ENCODE assay signal across 18 mouse cellular contexts in the genomic region with DNA sequence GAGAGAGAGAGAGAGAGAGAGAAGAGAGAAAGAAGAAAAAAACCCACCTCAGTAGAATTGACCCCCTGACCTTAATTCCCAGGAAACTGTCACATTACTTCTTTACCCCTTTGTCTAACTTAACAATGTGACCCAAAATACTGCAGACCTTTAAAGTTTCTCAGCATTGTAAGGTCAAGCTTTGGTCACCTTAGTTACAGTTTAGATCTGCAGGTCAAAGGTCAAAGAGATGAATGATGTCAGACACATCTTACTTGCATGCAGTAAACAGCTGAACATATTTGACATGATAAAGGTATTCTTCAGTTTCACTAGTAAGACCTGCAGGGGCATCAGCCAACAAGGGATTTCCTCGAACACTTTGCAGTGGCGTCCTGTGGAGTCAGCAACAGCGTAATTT. TPM values are rescaled to one million over a fixed set of nuclear protein-coding genes. Genes with fewer than 3 reads are reported as not detected.
A peak's percentile ranks its signal among the peaks of the same experiment; 100 is the strongest.
DNase-seq lines count a peak whose midpoint lies in the region; ATAC-seq lines count a peak whose summit lies in the region.
"Had no signal": no experiment of that assay in that cellular context is flagged by ENCODE, and none has a peak within 500 bp of the region (broad histone marks: within the 10 kb centered on the region; RNA-seq: fewer than 3 reads in every experiment).

No protein-coding gene starts in this region.

- H3K9ac ChIP-seq in hindbrain, embryonic 14.5 days = no peak overlapping the region
- H3K9ac ChIP-seq in midbrain, embryonic 13.5 days (replicated peaks) = no peak overlapping the region
- H3K9ac ChIP-seq: limb, embryonic 15.5 days had no signal

- 3% methylated on average over 3 of the region's 3 CpGs for WGBS in hindbrain, embryonic 10.5 days
- 11% methylated on average over 3 of the region's 3 CpGs for WGBS in hindbrain, embryonic 14.5 days
- 10% methylated on average over 3 of the region's 3 CpGs for WGBS in midbrain, embryonic 13.5 days

- no peak overlapping the region for H3K27ac ChIP-seq in hindbrain, embryonic 10.5 days
- H3K27ac ChIP-seq in hindbrain, embryonic 14.5 days = no peak overlapping the region
- H3K27ac ChIP-seq in midbrain, embryonic 13.5 days = no peak overlapping the region
- H3K27ac ChIP-seq: limb, embryonic 15.5 days had no signal

- DNase-seq in hindbrain, embryonic 10.5 days (ENCODE audit: low spot score) = peak; percentile 22
- no peak for DNase-seq in hindbrain, embryonic 14.5 days (ENCODE audit: low spot score)
- DNase-seq in ES-CJ7 (ENCODE audit: low read depth, low spot score) = peak; percentile 2
- DNase-seq in embryo, embryonic 10.5 days (ENCODE audit: low spot score) = peak; percentile 75
- DNase-seq in heart, postnatal 4 days = no peak
- no peak for DNase-seq in right cerebral cortex, postnatal 36 days (ENCODE audit: low spot score in 2 of 2)
- DNase-seq: adrenal gland, postnatal 36 days; B cell, adult 2 months; cerebellum, adult 9-11 months; heart, postnatal 14 days; kidney, postnatal 25 days; lung, adult 18-20 months; thymus, adult 2 months had no signal

- no peak for ATAC-seq in hindbrain, embryonic 14.5 days (ENCODE audit: low FRiP score)
- ATAC-seq in midbrain, embryonic 13.5 days = peak; percentile 41; the same call in 1 of the 2 replicates
- ATAC-seq: hindbrain, embryonic 16.5 days; intestine, postnatal 0 days had no signal

- no peak overlapping the region for H3K4me3 ChIP-seq in hindbrain, embryonic 10.5 days
- H3K4me3 ChIP-seq in hindbrain, embryonic 14.5 days (replicated peaks; ENCODE audit: low read length) = no peak overlapping the region
- H3K4me3 ChIP-seq in midbrain, embryonic 13.5 days (replicated peaks) = no peak overlapping the region
- H3K4me3 ChIP-seq: limb, embryonic 15.5 days had no signal

- no peaks in the 10 kb centered on the region for H3K36me3 ChIP-seq in hindbrain, embryonic 10.5 days
- no peaks in the 10 kb centered on the region for H3K36me3 ChIP-seq in hindbrain, embryonic 14.5 days (replicated peaks; ENCODE audit: control insufficient read depth, insufficient read depth)
- no peaks in the 10 kb centered on the region for H3K36me3 ChIP-seq in midbrain, embryonic 13.5 days
- H3K36me3 ChIP-seq: limb, embryonic 15.5 days had no signal

- H3K4me1 ChIP-seq in hindbrain, embryonic 10.5 days (replicated peaks) = peaks cover 31% of the 10 kb centered on the region
- peaks cover 13% of the 10 kb centered on the region for H3K4me1 ChIP-seq in hindbrain, embryonic 14.5 days (replicated peaks; ENCODE audit: control insufficient read depth, insufficient read depth, low read length)
- H3K4me1 ChIP-seq in midbrain, embryonic 13.5 days (replicated peaks) = peaks cover 25% of the 10 kb centered on the region

- no peak overlapping the region for H3K4me2 ChIP-seq in hindbrain, embryonic 14.5 days (replicated peaks)
- no peak overlapping the region for H3K4me2 ChIP-seq in midbrain, embryonic 13.5 days (replicated peaks)
- H3K4me2 ChIP-seq: heart, embryonic 11.5 days; limb, embryonic 15.5 days had no signal

- H3K27me3 ChIP-seq in hindbrain, embryonic 10.5 days (ENCODE audit: insufficient read depth, poor library complexity, severe bottlenecking) = no peaks in the 10 kb centered on the region
- no peaks in the 10 kb centered on the region for H3K27me3 ChIP-seq in hindbrain, embryonic 14.5 days (ENCODE audit: control insufficient read depth, insufficient read depth, low read length)
- no peaks in the 10 kb centered on the region for H3K27me3 ChIP-seq in midbrain, embryonic 13.5 days
- H3K27me3 ChIP-seq: limb, embryonic 15.5 days had no signal

- H3K9me3 ChIP-seq in hindbrain, embryonic 10.5 days = no peaks in the 10 kb centered on the region
- no peaks in the 10 kb centered on the region for H3K9me3 ChIP-seq in hindbrain, embryonic 14.5 days (ENCODE audit: control insufficient read depth, low read length)
- no peaks in the 10 kb centered on the region for H3K9me3 ChIP-seq in midbrain, embryonic 13.5 days
- H3K9me3 ChIP-seq: limb, embryonic 15.5 days had no signal

RNA-seq across cellular contexts. Expression of a gene that starts 32.9 kb away (rescaled TPM):
- 35.8 and 42.4 TPM in 2 replicates for polyA plus RNA-seq in hindbrain, embryonic 10.5 days (2016; fragmentation: Nextera tagmentation; extraction: Ambion mirVana)
- 41.3 and 46.4 TPM in 2 replicates for polyA plus RNA-seq in hindbrain, embryonic 14.5 days (2014; fragmentation: Nextera tagmentation; extraction: Ambion mirVana)
- 61.5 and 62.3 TPM in 2 replicates for polyA plus RNA-seq in midbrain, embryonic 13.5 days (2015; fragmentation: Nextera tagmentation; extraction: Ambion mirVana)
- total RNA-seq in heart, postnatal 4 days (2021) = 1 to 10 TPM in 1 of 2 experiments, under 1 TPM in 1; 0.86 to 1.3 TPM

Comparison
In these comparisons a context has a peak if more than half of its experiments do, and no peak if none do; other contexts are left out.
1. DNase-seq: peak in hindbrain, embryonic 10.5 days (single experiment), ES-CJ7 (single experiment) and embryo, embryonic 10.5 days (single experiment); none in hindbrain, embryonic 14.5 days (single experiment), heart, postnatal 4 days (single experiment) and right cerebral cortex, postnatal 36 days (0 of 2).